Mouse (Mus musculus) cerebellum, adult 11 months (tissue): Measurements from ENCODE around the gene Psmg4.

ENCODE experiments used
- DNase-seq: peaks from one replicate; pipeline ENCODE4 v3.0.0; 2022

The Psmg4 gene

DNA sequence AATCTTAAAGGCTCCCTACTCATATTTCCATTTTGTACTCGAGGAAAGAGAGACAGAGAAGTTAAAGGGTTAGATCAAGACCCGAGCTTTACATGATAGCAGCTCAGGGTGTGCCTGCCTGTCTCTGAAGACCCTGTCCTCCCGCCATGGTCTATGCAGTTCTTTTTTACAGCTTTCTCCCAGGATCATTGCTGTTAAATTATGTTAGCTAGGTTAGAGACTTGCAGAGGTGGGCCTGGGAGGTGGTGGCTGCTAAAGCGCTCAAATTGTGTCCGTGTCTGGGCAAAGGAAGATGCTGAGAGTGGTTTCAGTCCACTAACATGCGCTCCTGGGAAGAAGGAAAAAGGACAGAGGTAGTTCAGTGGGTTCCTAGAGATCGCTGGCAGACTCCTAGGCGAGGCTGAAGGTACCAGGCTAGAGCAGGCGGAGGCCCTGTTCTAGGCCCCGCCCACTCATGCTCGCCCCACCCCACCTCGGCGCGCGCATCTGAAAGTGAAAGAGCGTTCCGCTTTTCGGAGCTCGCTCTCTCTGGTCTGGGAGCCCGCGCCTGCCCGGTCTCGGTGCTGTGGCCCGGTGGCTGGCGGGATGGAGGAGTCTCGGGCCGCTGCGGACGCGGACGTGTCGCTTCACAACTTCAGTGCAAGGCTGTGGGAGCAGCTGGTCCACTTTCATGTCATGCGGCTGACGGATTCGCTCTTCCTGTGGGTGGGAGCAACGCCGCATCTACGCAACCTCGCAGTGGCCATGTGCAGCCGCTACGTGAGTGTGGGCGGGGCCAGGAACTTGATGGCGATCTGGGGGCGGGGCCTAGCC, at the start of gene Psmg4:
Gene Psmg4 (plus strand): TSS at position 474 of the 813 bp plus-strand sequence.
- DNase-seq = peak; percentile 91

DNA sequence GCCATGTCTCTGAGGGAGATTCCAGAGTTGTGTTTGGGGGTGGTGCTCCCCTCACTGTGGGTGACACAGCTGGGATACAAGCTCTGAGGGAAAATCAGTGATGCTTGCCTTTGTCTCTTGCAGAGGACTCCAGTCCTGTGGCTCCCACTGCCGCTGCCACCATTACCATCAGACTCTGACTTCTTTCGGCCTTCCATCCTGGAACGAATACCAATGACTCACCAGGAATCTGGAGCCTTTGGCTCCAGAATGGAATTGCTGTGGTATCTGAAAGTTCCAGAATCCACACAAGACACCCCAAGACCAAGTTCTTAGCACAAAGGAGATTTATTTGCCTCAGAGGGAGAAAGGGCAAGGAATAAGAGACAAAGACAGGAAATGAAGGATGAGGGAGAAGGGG, 49.7 kb upstream of the Psmg4 start:
- DNase-seq = no peak

DNA sequence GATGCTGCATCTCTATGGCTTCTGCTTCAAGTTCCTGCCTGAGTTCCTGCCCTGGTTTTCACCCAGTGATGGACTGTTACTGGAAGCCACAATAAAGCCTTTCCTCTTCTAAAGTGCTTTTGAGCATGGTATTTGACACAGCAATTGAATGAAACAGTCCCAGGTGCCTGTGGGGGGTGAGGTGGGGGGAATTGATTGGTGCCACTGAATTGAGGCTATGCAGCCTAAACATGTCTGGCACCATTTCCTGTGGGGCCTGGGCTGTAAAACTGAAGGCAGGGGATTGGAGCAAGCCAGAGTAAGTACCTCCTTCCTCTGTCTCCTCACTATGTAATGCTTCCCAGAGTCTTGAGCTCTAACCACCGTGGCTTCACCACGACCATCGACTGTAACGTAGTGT, 48.1 kb upstream of the Psmg4 start:
- no peak for DNase-seq

DNA sequence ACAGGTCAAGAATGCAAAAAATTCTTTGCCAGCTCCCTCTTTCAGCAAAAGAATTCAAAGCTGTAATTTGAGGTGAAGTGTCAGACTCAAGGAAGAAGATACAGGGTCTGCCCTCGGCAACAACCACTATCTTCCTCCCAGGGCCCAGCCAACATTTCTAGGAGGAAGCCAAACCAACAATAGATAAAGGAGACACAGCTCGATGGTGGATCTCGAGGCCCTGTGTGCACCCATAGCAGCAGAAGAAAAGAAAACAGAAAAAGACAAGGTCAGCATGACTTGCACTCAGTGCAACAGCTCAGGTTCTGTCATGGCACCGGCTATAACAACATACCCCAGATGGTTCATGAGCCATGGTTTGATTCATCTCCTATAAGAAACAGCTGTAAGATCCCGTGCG, 46.3 kb upstream of the Psmg4 start:
- no peak for DNase-seq

DNA sequence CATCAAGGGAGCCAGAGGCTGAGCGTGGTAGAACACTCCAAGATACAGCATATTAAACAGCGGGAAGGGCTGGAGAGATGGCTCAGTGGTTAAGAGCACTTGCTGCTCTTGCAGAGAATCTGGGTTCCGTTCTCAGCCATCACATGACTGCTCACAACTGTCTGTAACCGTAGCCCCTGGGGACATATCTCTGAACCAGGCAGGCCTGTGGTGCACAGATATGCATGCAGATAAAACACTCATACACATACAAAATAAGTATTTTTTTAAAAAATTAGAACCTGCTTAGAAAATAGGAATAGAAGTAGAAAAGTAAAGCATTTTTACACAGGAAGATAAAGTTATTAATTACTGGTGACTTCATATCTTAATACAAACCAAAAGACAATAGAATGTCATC, 43.9 kb upstream of the Psmg4 start:
- DNase-seq = no peak

DNA sequence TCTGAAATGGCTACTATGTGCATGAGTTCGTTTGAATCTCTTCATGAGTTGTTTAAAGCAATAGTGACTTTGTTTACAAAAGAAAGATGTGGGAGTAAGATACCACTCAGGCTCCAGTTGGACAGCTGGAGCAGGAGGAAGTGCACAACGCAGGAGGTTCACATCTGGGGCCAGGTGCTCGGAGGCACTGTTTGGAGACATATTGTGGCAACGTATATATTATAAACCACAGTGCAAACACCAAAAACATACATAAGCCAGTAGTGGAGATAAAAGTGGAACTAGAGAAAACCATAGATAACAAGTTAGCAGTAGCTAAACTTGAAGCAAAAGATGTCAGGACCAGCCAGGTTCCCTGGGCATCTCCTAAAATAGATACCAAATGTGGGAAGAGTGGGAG, 43.4 kb upstream of the Psmg4 start:
- no peak for DNase-seq

DNA sequence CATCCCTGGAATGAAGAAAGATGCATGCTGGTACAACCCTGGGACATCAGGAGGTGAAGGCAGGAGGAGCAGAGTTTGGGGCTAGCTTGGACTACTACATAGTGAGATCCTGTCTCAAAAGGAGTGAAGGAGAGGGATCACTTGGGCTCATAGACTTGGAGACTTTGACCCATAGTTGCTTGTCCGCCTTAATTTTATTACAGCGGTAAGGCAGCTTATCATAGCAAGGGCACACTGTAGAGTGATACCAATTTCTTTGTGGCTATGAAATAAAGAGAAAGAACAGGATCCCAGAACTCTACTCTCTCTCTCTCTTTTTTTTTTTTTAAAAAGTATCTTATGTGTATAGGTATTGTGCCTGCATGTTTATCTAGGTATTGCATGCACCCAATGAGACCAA, 42.2 kb upstream of the Psmg4 start:
- no peak for DNase-seq

DNA sequence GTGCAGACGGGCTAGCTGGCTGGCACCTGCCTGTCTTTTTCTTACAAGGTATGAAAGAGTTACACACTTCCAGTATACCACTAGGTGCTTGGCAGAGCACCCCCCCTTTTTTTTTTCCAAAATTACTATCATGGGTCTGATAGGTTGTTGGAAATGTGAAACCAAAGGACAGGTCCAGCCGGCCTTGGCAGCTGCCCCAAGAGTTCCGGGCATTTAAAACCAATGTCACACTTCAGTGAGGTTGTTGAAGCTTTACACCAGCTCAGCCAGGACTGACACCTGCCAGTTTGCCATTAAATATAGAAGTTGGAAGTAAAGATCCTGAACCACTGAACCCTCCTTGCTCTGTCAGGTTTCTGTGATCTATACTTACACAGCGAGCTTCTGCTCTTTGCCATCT, 37.1 kb upstream of the Psmg4 start:
- DNase-seq = no peak

DNA sequence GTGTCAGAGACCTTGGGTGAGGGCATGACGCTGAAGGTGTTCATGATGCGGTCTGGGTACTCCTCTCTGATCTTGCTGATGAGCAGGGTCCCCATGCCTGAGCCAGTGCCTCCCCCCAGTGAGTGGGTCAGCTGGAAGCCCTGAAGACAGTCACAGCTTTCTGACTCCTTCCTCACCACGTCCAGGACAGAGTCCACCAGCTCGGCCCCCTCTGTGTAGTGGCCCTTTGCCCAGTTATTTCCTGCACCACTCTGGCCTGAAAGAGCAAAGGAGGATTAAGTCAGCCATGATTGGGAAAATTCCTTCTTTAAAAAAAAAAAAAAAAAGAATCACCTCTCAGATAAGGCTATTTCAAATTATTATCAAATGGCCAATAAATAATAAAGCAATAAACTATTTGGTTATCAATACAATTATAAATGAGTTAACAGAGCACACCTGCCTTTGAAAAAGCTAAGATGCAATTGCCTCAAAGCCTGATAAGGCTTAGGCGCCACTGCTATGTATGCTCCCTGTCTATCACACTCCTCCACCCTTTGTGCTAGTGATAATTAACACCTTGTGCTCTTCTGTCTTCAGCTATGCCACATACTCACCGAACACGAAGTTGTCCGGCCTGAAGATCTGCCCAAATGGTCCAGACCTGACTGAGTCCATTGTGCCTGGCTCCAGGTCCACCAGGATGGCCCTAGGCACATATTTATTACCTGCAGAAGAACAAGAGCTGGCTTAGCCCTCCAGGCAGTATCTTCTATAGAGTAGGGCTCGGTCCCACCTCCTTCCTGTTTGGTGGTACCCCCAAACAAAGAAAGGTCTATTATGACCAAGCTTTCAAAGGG, 34.3 kb upstream of the Psmg4 start:
- no peak for DNase-seq

DNA sequence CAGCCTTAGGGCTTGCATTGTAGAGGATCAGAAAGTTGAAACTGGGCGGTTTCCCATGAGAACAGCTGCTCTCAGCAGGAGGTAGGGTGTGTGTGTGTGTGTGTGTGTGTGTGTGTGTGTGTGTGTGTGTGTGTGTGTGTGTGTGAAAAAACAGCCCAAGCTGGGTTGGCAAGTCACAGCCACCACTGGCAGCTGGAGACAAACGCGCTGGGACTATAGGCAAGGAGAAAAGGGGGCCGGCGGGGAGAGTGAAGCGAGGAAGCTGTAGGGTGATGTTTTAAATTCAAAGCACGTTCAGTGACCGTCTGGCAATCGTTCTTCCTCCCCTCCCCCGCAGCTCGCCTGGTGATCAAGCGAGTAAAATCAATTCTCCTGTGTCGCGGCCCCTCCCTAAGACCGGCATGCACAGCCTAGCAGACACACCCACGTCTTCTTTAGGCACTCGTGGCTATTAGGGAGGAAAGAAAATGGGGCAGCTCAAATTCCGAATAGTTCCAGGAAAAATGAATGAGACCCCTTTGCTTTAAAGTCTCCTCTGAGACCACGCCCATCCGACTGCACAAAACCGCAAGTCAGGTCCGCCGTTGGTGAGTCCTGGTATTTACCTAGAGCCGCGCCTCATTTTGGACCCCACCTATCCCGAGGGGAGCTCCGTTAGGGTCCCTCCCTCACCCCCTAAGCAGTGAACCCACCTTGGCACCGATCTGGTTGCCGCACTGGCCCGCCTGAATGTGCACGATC, 33.1 kb upstream of the Psmg4 start:
- no peak for DNase-seq

DNA sequence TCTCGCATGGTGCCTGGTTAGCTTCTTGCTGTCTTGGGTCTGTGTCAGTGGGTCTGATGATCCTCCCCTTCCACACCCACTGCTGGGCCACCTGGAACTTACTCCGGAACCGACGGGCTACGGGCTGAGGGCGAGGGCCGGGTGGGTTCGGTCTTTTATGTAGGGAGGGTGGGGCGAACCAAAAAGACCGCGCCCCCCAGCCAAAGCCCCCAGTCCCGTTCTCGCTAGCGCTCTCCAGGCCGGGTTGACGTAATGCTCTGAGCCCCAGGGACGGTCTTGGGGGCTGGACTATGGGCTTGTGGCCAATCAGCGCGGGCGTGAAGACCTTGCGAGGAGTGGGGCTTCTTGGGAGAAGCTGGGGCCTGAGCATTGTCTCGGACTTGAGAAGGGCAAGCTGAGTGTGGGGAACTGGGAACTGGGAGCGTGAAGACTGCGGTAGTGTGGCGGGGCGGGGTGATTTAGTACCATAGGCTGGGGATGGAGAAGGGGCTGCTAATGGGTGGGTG, 32.5 kb upstream of the Psmg4 start, which contains the start of gene Tubb2b:
Gene Tubb2b (minus strand): TSS at position 241 of the 506 bp plus-strand sequence.
- DNase-seq = no peak

DNA sequence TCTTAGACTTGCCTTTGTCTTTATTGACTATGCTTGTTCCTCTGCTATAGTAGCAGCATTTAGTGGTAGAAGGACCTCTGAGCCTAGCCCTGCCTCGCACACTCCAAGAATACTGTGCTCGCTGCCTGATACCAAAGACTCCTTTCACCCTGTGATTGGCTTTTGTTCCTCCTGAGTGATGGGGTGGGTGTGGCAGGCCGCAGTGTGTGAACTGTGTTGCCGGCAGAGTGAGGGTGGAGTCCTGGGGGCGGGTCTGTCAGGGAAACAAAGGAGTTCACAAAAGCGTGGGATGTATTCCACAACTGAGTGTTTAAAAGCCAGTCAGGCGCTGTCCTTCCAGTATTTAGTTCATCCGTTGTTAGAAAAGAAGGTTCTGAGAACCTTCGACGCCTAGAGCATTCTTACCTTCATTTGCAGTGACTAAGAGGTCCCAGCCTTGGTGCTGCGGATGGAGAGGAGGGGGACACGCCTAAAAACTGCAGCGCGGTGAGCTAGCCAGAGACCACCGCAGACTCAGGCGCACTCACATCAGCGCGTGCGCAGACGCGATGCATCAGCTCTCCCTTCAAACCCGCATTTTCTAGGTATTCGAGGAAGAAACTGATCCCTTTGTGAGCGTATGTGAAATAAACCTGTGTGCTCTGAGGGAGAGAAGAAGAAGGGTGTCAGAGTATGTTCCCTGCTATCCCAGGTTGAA, 31.6 kb upstream of the Psmg4 start:
- no peak for DNase-seq

DNA sequence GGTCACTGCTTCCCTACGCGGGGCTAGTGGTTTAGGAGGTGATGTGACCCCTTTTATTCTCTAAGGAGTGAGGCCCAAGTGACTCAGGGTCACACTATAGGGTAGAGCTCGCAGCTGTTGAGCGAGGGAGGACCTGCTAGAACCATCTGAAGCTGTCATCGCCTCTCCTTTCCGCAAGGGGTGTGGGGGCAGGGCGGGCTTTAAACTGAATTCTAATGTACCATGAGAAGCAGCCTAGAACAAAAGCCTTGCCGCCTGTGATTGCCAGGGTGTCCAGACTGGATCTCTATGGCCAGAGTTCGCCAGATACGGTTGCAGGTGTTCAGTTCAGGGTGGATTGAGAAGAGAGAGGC, 31.1 kb upstream of the Psmg4 start:
- DNase-seq = no peak

DNA sequence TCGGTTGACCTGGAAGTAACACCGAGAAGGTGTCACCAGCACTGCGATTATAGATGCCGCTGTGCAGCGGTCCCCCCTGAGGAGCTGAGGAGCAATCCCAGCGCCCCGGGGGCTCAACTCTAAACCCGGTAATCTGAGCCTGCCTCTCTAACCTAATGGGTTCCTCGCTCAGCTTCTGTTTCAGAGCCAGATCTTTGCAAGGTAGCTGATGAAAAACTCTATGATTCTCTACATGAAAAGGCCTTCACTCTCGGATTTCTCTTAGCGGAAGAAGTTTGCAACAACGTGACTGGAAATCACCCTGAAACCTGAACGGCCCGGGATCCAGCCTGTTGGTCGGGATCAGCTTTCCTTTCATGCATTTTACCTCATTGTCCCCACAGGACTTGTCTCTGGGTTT, 30.5 kb upstream of the Psmg4 start:
- no peak for DNase-seq

DNA sequence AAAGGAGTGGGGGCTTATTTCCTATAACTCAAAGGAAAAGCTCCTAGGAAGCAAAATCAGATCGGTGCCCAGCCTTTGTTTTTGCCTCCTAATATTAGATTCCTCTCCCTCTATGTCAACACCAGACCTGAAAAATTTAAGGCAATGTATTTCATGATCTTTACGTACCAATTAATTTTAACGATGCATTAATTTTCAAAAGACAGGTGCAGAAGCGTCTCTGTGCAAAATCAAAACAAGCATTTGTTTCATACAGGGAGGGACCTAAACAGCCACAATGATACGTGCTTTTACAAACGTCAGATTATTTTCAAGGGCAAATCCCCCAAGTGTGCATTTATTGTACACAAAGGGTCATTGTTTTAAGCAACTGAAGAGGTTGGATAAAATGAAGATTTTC, 29.9 kb upstream of the Psmg4 start:
- DNase-seq = no peak

DNA sequence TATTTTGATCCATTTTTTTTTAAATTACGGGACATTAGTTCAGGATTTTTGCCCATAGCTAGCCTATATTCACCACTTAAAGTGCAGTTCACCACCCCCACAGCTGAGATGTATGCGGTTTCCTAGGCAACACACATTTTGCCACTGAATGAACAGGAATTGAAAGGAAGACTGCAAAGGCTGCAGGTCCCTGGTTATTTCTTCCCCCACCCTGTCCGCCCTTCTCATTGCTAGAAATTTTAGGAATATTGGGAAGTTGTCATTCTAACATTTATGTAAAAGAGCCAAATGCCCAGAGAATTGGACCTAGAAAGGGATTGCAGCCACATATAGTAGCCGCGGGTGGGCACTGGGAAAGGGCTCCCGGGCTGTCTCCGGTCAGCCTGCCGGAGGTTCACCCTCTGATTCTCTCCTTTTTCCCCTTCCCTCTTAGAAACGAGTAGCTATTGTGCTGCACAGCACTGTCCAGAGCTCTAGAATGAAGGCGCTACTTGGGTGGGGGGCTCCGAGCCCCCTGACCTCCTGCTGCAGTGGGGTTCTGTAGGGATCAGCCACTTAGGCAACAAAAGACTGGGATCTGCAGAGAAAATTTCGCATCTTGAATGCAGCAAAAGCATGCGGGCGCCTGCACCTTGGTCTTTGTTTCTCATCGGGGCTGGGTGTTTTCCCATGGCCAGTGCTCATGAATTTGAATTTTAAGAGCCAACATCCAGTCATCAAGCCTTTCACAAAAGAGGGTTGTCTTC, 29.3 kb upstream of the Psmg4 start:
- no peak for DNase-seq

DNA sequence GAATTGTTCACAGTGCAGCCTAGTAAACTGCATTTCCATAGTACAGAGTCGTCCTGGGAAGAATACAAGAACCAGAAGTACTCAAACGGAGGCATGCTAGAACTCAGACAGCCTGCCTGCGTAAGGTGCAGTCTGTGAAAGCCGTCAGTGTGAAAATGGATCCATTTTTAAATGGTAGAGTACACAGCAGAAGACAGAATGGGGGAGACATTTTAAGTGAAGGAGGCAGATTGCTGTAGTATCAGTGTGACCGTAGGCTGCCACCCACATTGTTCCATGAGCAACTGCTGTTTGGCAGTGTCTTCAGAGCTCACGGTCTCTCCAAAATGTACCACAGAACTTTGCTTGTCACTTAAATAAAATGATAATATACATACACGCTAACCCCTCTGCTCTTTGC, 28.5 kb upstream of the Psmg4 start:
- no peak for DNase-seq

DNA sequence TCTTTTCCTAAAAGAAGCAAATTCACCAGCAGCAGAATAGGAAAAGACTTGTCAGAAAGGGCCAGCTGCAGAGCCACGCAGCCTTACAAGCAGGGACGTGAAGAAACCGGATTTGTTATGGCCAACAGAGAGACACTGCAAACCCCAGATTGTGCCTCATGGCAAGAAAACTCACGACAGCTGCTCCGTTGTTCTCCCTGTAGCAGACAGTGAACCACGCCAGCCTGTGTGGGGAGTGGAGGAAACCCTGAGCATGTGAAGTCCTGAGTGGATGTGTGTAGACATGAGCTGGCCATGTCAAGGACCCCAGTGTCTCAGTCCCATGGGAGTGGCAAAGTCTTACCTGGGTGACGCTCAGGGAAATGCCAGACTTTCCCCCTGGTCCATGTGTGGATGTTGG, 26.2 kb upstream of the Psmg4 start:
- no peak for DNase-seq

DNA sequence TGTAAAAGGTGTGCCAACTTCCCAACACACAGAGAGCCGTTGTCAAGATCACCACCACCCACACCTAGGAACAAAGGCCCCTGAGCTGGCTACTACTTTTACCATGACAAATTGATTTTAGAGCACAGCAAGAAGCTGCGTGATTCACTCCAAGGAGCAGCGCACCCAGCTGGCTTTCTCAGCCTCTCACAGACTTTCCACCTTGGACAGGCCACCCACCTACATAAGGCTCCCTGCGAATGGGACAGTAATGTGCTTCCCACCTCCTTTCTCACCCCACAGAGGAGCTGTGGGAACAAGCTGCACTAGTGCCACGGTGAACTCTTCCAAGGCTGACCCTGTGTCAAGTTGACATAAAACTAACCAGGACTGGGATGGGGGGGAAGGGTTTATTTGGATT, 19.4 kb upstream of the Psmg4 start:
- DNase-seq = no peak

DNA sequence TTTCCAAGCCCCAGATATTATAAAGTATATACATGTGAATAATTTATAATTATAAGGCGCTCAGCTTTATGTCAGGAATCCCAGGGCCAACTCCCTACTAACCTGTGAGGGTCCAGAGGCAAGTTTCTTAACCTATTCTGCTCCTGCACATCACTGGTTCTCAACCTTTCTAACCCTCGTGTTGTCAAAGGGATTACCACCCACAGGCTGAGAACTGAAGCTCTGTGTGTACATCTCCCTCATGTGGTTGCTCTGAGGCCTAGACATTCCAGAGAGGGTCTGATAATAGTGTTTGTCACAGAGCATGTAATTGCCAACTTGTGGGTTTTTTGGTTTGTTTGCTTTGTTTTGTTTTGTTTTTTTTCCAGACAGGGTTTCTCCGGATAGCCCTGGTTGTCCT, 15.8 kb upstream of the Psmg4 start:
- no peak for DNase-seq

DNA sequence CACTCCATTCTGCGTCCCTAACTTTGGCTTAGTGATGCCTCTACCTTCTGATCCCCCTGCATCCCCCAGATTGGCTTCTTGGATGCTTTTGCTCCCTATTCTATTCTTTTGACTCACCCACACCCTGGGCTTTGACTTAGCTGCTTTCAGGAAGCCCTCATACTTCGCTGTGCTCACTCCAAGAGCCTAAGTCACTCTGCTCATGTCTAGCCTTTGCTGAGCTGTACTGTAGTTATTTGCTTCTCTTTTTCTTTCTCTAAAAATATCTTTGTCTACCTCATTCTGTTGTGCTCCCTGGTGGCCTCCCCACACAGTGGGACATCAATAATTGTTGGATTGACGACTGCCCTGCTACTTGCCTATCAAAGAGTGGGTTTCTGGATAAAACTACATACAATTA, 14.6 kb upstream of the Psmg4 start:
- DNase-seq = no peak

DNA sequence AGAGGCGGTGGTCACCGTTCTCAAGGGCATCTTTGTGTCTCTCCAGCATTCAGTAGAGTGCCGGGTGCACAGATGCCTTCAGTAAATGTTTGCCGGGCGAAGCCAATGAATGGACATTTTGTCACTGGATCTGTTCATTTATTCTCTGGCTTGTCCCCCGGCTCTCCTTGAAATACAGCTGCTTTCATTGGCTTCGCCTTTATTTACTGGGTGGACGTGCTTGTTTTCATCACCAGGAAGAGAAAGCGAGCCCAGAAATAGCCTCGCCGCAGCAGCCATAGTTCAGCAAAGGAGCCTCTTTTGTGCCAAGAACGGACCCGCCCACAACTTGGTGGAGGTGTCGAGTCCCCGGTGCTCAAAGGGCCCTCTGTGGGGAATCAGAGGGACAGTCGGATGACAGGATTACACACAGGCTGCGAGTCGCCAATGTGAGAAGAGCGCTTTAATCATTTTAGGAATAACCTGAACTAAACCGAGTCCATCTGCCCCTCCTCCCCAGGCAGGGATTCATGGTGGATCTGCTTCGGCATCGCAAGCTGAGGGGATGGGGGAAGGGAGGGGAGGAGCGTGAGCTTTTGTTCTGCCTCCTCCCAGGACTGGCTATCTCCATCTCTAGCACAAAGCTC, 13.9 kb upstream of the Psmg4 start:
- DNase-seq = peak; percentile 47
